Comparison of ENCODE assay signal across 7 mouse cellular contexts in the genomic region with DNA sequence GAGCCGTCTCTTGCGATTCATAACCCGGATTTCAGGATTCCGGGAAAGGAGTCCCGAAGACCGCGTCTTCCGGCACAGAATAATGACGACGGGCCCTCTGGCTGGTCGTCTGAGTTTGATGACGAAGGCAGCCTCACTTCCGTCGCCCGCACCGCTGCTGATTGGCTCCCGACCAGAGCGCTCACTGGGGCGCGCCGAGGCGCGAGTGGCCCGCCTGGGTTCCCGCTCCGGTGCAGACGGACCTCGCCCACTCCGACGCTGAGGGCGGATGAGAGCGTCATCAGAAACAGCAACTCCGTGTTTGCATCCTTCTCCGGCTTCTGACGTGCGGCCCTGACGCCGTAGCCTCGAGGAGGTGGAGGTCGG. TPM values are rescaled to one million over a fixed set of nuclear protein-coding genes. Genes with fewer than 3 reads are reported as not detected.
DNase-seq lines count a peak whose midpoint lies in the region; ATAC-seq lines count a peak whose summit lies in the region.

A gene (minus strand): TSS at position 90 of the 366 bp plus-strand sequence.
A gene (plus strand): TSS at position 164 of the 366 bp plus-strand sequence.

- peak; percentile 96 for DNase-seq in adrenal gland, postnatal 25 days
- DNase-seq in heart, adult 11 months = peak; percentile 100
- peak; percentile 96 for DNase-seq in kidney, adult 18-20 months
- DNase-seq in limb, embryonic 11.5 days (ENCODE audit: low spot score) = peak; percentile 98
- peak; percentile 99 for DNase-seq in midbrain, embryonic 14.5 days
- DNase-seq in spleen, adult 18-20 months = peak; percentile 88 to 89

- H3K36me3 ChIP-seq in embryonic facial prominence, embryonic 12.5 days = peaks cover 50% of the 10 kb centered on the region
- H3K36me3 ChIP-seq in limb, embryonic 11.5 days (ENCODE audit: control insufficient read depth, insufficient read depth, low read length) = peaks cover 19% of the 10 kb centered on the region
- peaks cover 55% of the 10 kb centered on the region for H3K36me3 ChIP-seq in midbrain, embryonic 14.5 days (ENCODE audit: control insufficient read depth, insufficient read depth, low read length)

- peak within 1 kb of the TSS; percentile 99 for H3K4me2 ChIP-seq in embryonic facial prominence, embryonic 12.5 days (replicated peaks)
- peak within 1 kb of the TSS; percentile 98 for H3K4me2 ChIP-seq in limb, embryonic 11.5 days (ENCODE audit: low read depth, severe bottlenecking)
- H3K4me2 ChIP-seq in midbrain, embryonic 14.5 days (ENCODE audit: low read length) = peak within 1 kb of the TSS; percentile 74

- H3K9me3 ChIP-seq in embryonic facial prominence, embryonic 12.5 days = no peaks in the 10 kb centered on the region
- H3K9me3 ChIP-seq in limb, embryonic 11.5 days (ENCODE audit: control insufficient read depth, low read length) = no peaks in the 10 kb centered on the region
- H3K9me3 ChIP-seq in midbrain, embryonic 14.5 days (ENCODE audit: control insufficient read depth, low read length) = no peaks in the 10 kb centered on the region

- H3K27me3 ChIP-seq in embryonic facial prominence, embryonic 12.5 days = no peaks in the 10 kb centered on the region
- no peaks in the 10 kb centered on the region for H3K27me3 ChIP-seq in limb, embryonic 11.5 days (ENCODE audit: control insufficient read depth, insufficient read depth, low read length)
- H3K27me3 ChIP-seq in midbrain, embryonic 14.5 days (ENCODE audit: control insufficient read depth, insufficient read depth, low read length) = no peaks in the 10 kb centered on the region

- H3K4me3 ChIP-seq in embryonic facial prominence, embryonic 12.5 days = peak within 1 kb of the TSS; percentile 85
- H3K4me3 ChIP-seq in limb, embryonic 11.5 days (ENCODE audit: low read depth, low read length) = peak within 1 kb of the TSS; percentile 53
- H3K4me3 ChIP-seq in midbrain, embryonic 14.5 days (replicated peaks; ENCODE audit: low read depth, low read length) = peak within 1 kb of the TSS; percentile 76

- H3K27ac ChIP-seq in embryonic facial prominence, embryonic 12.5 days = peak within 1 kb of the TSS; percentile 67
- 0 out of 2 replicates have a peak within 1 kb of the TSS, but pooled peaks have one; percentile 45 for H3K27ac ChIP-seq in limb, embryonic 11.5 days (replicated peaks; ENCODE audit: low read depth, low read length)
- peak within 1 kb of the TSS; percentile 78 for H3K27ac ChIP-seq in midbrain, embryonic 14.5 days (replicated peaks; ENCODE audit: low read depth, low read length)

- H3K9ac ChIP-seq in embryonic facial prominence, embryonic 12.5 days = peak within 1 kb of the TSS; percentile 84
- H3K9ac ChIP-seq in limb, embryonic 11.5 days (ENCODE audit: low read length) = peak within 1 kb of the TSS; percentile 55
- peak within 1 kb of the TSS; percentile 74 for H3K9ac ChIP-seq in midbrain, embryonic 14.5 days (replicated peaks; ENCODE audit: low read length)

- peak; percentile 90 for ATAC-seq in embryonic facial prominence, embryonic 12.5 days (ENCODE audit: insufficient number of reproducible peaks, insufficient read depth, low FRiP score, low TSS enrichment)
- peak; percentile 85 for ATAC-seq in limb, embryonic 11.5 days (ENCODE audit: insufficient number of reproducible peaks, low FRiP score, low TSS enrichment, low read depth)
- peak; percentile 93 for ATAC-seq in midbrain, embryonic 14.5 days (ENCODE audit: low FRiP score, low TSS enrichment)

- WGBS in embryonic facial prominence, embryonic 12.5 days = under 1% methylated on average over 40 of the region's 40 CpGs
- WGBS in limb, embryonic 11.5 days = under 1% methylated on average over 40 of the region's 40 CpGs
- WGBS in midbrain, embryonic 14.5 days = under 1% methylated on average over 40 of the region's 40 CpGs

- peaks cover 20% of the 10 kb centered on the region for H3K4me1 ChIP-seq in embryonic facial prominence, embryonic 12.5 days
- H3K4me1 ChIP-seq in limb, embryonic 11.5 days (ENCODE audit: control insufficient read depth, insufficient read depth, low read length) = peaks cover 16% of the 10 kb centered on the region
- peaks cover 14% of the 10 kb centered on the region for H3K4me1 ChIP-seq in midbrain, embryonic 14.5 days (ENCODE audit: control insufficient read depth, insufficient read depth, low read length)

RNA-seq across cellular contexts. Expression of the first gene that starts in this region (rescaled TPM):
- 45.1 and 45.5 TPM in 2 replicates for total RNA-seq in adrenal gland, postnatal 25 days (2021)
- 21.5 and 23.8 TPM in 2 replicates for polyA plus RNA-seq in embryonic facial prominence, embryonic 12.5 days (2016; fragmentation: Nextera tagmentation; extraction: Ambion mirVana)
- polyA plus RNA-seq in limb, embryonic 11.5 days (2014; fragmentation: Nextera tagmentation; extraction: Ambion mirVana) = 20.5 and 21.2 TPM in 2 replicates
- polyA plus RNA-seq in midbrain, embryonic 14.5 days (2014; fragmentation: Nextera tagmentation; extraction: Ambion mirVana) = 32.1 and 39.3 TPM in 2 replicates

RNA-seq across cellular contexts. Expression of the second gene that starts in this region (rescaled TPM):
- 54.8 and 65.0 TPM in 2 replicates for total RNA-seq in adrenal gland, postnatal 25 days (2021)
- polyA plus RNA-seq in embryonic facial prominence, embryonic 12.5 days (2016; fragmentation: Nextera tagmentation; extraction: Ambion mirVana) = 65.5 and 77.7 TPM in 2 replicates
- 72.4 and 74.6 TPM in 2 replicates for polyA plus RNA-seq in limb, embryonic 11.5 days (2014; fragmentation: Nextera tagmentation; extraction: Ambion mirVana)
- polyA plus RNA-seq in midbrain, embryonic 14.5 days (2014; fragmentation: Nextera tagmentation; extraction: Ambion mirVana) = 66.6 and 68.6 TPM in 2 replicates

Comparison
In these comparisons a context has a peak if more than half of its experiments do, and no peak if none do; other contexts are left out.
1. Peak in every context shown above with its lines: DNase-seq, ATAC-seq, H3K4me3 ChIP-seq and H3K27ac ChIP-seq.